Mouse (Mus musculus): Measurements from ENCODE around the gene Spata5.
A peak's percentile ranks its signal among the peaks of the same experiment; 100 is the strongest.

Spata5 gene

DNA sequence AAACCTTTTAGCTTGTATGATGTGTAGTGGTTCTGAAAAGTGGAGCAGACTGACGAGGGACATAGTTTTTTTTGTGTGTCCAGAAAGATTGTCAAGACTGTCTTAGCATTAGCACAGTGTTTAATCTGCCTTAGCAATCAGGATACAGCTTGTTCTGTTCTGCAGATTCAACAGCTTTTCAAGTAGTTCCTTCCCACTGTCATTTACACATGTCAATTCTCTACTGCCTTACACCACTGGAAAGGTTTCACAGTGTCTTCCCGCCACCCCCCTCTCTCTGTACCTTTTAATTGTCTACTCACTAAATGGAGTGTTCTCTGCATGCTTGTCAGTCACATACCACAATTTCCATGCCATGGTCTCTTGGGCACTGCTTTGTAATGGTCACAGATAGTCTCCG, 1.5 kb downstream of the Spata5 start:
- DNase-seq: no peak

DNA sequence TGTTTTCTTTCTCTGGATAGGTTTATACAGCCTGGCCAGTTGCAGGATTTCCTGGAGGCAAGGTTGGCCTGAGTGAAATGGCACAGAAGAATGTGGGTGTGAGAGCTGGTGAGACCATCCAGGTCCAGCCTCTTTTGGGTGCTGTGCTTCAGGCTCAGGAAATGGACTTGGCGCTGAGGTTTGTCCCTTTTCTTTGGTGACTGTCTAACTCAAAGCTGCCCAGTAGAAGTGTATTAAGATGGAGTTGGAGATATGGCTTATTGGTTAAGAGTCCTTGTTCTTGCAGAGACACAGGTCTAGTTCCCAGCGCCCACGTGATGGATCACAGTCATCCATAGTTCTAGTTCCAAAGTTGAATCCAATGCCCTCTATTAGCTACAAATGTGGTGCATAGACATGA, 6.4 kb downstream of the Spata5 start:
- DNase-seq: no peak

DNA sequence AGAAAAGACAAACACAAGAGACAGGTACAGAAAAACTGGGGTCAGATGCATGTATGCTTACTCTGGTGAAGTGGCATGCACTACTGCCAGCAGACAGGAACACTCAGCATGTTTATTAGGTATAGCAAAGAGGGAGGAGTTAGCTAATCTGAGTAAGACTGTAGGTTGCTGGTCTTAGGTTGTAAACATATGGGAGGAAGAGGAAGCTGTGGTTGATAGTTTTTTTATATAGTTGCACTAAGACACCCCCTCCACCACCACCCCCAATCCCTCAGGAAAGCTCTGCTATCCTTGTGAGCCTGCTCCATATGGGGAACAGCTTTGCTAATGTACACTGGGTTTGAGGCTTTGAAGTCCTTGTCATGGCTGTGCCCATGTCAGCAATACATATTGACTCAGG, 10.7 kb downstream of the Spata5 start:
- no peak for DNase-seq

DNA sequence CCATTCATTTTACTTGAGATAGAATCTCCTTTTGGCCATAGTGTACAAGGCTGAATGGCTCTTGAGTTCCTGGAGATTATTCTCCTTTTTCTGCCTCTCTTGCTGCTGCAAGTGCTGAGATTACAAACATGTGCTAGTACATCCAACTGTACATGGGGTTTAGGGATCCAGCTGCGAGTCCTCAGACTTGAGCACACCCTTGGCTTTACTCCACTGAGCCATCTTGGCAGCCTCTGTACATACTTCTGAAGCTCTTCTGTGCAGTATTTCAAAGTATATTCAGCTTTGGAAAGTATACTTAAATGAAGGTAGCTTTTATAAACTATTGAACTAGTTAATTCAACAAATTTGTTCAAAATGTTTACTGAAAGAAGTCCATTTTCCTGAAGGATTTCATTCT, 20.1 kb downstream of the Spata5 start:
- peak; percentile 20 for DNase-seq

DNA sequence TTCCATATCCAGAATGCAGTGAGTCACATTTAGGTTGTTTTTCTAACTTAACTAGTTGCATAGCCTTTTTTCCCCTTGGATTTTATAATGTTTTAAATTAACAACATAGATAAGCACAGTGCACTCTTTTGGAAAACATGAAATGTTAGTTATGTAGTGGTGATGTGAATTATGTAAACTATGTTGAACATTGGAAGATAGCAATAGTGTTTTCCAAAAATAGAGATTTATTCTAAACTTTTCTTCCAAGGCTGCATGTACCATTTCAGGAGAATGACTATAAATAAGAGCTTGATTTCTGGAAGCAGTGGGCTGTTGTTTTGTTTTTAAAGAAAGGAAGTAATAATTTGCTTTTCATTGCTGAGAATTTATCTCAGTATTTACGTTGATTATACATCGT, 23.7 kb downstream of the Spata5 start:
- DNase-seq: no peak

DNA sequence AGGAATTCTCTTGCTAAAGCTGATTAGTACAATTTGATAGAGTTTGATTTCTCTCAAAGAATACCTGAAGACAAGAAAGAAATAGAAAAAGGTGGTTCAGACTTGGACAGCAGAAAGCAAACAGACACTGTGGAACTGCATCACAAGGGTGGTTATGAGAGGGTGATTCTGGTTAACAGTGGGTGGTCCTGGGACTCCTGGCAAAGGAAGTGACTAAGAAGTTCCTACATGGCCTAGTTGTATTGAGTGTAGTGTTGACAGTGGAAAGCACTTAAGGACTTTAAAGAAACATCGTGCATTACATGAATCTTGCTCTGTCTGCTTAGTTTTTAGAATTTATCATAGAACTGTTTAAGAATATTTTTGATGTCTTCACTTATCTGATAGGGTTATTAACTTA, 36.3 kb downstream of the Spata5 start:
- DNase-seq: no peak

DNA sequence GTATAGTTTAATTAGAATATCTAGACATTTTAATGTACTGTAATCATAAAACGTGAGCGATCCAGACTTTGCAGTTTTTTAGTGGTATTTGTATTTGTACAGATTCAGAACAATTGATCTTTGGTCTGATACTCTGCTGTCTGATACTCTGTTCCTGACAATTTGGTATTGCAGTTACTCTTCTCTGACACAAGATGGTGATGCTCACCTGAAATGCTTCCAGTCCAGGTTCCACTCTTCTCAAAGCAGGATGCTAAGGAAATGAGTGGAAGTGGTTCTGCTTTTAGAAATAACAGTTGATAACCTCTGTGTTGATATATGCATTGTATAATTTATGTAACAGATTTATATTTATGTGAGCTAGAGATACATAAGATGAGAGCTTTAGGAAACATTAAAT, 48.5 kb downstream of the Spata5 start:
- DNase-seq: peak; percentile 7

DNA sequence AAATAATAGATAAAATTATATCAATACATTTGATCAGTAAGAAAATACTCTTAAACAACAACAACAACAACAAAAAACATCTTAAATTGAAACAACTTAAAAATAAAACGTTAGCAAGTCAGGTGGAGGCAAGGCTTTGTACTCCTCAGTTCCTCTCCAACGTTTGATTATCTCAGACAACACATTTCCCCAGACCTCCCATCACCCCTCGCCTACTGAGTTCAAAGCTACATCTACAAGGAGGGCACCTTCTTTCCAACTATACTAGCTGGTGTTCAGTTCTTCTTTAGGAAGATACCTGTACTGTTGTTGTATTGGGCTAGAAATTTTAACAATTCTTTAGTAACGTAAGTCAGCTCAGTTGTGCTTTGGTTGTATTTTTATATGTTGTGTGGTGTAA, 49.7 kb downstream of the Spata5 start:
- no peak for DNase-seq

DNA sequence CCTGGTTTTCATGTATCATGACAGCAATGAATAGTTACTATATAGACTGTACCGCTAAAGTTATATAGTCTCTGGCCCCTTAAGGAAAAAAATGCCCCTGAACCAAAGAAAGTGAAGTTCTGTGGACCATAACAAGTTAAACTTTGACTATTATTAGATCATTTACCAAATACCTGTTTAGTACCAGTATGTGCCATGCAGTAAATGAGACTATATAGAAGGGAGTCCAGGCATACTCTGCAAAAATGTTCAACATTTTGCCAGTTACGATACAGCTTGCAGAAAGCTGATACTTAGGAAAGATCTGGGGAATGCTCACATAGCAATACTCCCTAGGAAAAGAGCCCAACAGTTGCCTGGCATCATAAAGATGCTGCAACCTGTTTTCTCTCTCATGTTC, 51.2 kb downstream of the Spata5 start:
- DNase-seq: no peak

DNA sequence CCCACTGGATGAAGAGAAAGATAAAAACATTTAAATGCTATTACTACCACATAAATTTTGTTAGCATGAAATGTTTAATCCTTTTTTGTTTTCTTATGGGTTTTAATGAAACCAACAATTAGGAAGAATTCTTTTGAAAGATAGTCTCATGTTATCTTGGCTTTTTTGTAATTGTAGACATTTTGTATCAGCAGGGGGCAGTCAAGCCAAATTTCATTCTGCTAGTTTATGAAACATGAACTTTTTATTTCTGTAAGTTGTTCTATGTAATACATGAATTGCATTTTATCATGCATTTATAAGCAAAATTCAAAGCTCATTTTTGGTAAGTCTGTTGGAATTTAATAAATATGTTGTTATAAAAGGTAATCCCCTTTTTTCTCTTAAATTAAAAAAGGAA, 52.8 kb downstream of the Spata5 start:
- peak; percentile 64 for DNase-seq

DNA sequence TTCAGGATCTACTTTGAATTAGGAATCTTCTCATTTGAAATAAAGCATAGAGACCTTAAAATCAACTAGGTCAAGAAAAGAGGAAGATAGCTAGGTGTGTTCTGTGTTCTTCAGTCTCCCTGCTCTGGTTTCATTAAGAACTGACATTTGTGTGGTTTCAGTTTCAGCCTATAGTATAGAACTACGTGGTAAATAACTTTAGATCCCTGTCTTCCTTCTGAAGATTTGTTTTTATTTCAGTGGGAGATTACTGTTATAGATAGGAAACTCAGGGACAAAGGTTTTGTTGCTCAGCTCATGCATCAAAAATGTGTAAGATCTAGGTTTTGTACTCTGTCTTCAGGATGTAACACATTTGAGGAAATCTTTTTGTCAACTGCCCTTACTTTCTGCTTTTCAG, 56.8 kb downstream of the Spata5 start:
- no peak for DNase-seq

DNA sequence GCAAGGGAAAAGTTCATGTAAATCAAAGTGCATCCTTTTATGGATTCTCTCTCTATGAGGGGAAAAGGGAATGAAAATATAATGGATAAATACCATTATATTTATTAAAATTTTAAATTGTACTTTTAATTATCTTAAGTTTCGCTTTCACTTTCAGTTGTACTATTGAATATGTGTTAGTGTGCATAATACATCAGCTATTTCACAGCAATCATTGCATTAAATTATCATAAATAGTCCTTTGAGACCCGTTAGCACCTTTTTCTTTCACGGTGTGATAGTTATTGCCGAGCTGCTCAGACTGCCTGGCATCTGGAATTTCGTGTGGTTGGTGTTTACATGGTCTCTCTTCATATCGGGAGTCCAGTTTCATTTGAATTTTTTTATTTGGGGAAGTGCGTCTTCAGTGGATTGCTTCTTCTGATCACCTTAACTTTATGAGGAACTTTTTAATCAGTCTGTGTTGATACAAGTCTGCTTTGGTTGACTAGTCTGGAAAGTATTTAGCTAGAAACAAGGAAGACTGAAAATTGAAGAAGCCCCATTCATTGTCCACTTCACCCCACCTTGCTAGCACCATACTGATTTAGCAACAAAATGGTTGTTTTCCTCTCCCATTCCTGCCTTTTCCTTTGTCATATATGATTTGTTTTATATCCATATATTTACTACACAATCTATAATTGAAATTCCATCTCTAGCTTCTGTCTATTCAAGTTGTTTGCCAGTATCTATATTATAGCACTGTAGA, 57.9 kb downstream of the Spata5 start:
- no peak for DNase-seq

DNA sequence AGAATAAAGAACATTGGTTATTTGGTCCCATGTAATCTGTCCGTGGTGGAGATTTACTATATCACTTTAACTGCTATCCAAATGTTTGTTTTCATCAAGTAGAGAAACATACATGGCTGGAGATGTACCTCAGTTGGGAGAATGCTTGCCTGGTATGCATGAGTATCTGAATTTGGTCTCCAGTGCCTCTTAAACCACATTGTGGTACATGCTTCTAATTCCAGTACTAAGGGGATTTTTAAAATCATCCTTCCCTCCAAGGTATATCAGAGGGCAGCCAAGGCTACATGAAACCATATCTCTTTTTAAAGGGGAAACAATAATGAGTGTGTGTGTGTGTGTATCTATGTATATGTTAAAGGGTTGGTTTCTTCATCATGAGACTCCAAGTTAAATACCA, 60.1 kb downstream of the Spata5 start:
- no peak for DNase-seq

DNA sequence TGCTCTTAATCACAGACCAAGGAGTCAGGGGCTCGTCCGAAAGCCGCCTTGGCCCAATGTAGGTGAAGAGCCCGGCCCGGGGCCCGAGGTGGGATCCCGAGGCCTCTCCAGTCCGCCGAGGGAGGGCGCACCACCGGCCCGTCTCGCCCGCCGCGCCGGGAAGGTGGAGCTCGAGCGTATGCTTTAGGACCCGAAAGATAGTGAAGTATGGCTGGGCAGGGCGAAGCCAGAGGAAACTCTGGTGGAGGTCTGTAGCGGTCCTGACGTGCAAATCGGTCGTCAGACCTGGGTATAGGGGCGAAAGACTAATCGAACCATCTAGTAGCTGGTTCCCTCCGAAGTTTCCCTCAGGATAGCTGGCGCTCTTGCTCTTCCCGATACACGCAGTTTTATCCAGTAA, 61.6 kb downstream of the Spata5 start:
- no peak for DNase-seq

DNA sequence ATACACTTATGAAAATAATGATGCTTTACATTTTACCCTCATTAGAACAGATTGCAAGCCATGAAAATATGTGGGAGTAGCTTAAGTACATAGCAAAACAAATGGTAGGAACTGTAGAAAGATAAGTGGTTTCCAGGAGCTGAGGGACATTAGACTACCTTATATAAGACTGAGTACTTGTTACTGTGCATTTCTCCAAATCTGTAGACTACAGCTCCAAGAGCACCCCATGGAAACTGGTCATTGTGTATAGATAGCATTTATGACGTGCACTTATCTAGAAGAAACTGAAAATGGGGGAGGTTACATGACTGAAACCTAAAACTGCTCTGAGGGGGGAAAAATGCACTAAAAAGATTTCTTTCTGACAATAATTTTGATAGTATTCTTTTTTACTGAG, 63.0 kb downstream of the Spata5 start:
- DNase-seq: no peak

DNA sequence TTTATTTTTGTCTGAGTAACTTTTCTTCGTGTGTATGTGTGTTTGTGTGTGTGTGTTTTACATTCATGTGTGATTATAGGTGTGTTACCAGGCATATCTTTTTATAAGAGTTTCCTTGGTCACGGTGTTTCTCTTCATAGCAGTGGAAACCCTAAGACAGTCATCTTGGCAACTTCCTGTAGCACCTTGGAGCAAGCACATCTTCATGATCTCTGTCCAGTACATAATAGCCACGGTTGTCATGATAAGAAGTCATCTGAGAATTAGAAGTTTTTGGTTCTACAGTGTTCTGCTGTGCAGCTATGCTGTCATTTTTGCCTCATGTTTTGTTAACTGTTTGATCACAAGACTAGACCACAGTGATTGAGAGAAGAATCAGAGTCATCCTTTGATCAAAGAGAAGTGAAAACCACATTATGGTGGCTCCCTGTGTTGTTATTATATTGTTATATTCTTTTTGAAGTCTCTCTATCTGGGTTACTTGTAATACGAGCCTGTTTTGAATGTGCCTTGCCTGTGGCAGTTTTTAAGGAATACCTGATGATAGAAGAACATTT, 64.1 kb downstream of the Spata5 start:
- DNase-seq: no peak

DNA sequence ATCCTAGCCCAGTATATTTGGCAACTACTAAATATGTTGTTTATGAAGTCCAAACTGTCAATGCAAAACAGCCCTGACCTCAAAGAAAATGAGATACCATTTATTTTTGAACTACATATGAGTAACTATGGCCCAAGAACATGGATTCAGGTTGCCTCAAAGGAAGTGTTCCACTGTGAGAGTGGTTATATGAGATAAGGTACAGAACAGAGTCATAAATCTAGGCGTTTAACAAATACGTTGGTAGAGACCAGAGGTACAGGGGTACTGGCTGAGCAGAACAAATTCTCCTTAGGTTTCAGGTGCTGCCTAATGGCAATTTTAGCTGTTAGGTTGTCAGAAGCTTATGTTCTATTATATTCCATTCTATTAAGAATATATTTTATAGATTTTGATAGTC, 67.9 kb downstream of the Spata5 start:
- DNase-seq: no peak

DNA sequence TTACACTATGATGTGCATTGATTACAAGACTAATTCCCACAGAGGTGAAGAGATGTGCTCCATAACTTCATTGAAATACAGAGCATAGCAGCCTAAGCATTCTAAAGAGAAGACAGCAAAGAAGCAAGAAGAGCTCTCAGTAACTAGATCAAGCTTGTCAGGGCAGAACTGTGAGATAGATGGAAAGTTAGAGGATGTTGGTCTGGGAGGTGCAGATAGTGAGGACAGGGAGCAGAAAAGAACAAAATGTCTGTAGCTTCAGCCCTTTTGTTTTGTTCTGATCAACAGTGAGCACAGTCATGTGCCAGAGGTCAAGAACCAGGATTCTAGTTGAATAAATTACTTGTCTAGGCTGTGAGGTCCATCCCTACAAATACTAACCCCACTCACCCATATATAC, 68.5 kb downstream of the Spata5 start:
- no peak for DNase-seq

DNA sequence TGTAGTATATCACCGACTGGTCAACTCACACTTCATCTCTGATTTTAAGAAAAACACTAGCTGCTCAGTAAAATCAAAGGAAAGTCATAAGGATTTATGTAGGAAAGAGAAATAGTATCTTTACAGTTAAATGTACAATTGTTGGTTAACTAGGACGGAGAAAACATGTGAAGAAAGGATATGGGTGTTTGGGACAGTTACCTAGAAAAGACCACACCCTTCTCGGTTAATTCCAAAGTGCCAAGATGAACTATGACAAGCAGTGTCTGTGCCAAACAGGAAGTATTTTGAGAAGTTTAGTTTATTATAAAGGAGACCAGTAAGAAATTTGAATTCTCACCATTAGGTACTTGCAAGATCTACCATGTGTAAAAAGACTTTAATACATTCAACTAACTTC, 70.3 kb downstream of the Spata5 start:
- no peak for DNase-seq

DNA sequence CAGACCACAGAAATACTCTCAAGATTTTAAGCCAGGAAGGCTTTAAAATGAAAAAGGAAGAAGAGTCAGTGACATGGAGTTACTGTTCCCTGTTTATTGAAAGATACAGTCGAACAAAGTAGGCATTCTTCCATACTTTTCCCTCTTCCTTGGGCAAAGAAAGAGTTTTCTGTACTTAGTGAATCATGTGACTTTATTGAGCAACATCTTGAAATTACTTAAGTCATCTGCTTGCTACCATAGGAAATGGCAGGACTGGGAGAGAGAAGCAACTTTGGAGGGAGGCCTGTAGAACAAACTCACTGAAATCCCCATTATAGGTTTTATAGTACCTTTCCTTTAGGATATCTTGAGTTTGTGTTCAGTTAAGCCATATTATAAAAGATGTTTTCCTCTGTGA, 81.2 kb downstream of the Spata5 start:
- no peak for DNase-seq

DNA sequence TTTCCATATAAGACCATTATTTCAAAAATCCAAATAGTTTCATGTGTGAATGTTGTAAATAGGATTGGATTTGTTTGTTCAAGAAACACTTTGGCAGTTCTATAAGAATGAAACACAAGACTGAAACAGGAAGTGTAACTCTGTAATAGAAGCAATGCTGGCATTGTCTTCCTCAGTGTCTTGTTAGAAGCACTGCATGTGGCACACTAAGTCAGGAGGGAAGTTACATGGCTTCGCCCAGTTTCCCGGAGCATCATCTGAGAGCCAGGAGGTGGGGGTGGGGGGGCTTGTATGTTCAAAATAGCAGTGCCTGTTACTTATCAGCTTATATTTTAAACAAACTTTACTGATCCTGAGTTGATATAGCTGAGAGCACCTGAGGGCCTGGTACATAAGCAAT, 82.9 kb downstream of the Spata5 start:
- DNase-seq: no peak

DNA sequence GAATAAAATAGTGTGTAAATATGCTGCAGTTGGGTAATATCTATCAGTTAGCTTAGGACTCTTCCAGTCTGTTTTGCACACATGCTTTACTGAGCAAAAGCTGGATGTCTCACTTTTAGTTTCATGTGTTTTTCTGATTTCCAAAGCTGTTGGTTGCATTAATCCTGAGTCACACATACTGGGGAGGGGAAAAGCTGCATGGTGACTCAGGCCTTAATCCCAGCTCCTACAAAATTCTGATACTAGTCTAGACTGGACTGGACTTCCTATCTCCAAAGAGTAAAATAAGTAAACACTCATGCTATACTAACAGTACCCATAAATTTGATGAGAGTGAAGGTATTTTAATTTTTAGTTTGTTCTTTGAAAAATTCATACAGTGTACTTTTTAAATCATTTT, 84.2 kb downstream of the Spata5 start:
- DNase-seq: no peak

DNA sequence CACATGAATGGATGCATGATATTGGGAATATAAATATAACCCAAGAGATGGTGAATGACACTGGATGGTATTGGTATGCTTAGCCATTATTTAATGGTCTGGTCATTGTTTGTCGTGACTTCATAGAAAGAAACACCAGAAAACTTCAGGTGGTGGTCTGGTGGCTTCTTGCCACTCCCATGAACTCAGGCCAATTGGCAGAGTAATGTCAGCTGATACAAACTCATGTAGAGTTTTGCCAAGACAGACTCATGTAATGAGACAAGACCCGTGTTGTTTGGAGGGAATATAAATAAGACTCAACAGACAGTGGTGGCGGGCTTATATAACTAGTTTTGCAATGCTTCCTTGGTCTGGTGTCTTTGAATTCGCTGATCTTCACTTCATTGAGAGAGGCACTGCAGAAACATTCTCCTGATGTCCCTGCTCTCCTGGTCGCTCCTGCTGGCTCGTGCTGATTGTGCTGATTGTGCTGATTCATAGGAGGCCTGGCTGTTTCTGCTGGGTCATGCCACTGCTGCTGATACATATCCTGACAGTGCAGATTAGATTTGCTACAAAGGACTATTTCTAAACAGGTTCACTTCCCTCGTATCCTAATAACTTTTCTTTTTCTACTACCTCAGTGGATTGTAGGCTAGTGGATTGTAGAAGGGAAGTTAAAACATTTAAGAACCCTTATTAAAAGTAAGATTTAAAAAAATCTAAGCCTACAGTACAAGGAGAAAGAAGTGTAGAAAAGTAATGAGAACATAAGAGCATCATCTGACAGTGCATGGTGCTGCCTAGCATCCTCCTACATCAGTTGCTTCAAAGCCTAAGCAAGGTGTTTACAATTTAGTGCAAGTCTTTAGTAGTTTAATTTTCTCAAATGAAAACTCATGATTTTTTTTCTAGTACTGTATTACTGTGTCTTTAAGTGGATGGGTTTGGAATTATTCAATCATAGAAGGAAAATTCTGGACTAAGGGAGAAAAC, 90.6 kb downstream of the Spata5 start:
- peak; percentile 8 for DNase-seq

DNA sequence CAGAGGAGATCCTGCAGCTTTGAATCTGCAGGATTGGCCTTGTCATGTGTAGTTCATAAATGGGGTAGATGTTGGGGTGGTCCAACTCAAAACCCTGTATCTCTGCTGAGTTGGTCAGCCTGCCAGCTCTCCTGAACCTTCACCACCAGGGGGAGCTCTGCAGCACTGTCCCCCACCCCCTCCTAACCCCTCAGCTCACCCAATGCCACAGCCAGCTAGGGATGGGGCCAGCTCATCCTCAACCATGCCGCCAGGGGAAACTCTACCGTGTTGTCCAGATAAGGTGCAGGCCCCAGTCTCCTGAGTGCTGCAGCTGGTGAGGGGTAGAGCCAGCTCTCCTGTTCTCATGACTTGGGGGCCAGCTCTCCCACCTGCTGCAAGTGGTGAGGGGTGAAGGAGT, 95.8 kb downstream of the Spata5 start:
- DNase-seq: peak; percentile 65

Data from lung, postnatal 10 days (tissue).